Mouse (Mus musculus) kidney, embryonic 14.5 days (tissue): ENCODE results near the gene Esr1. TPM values are rescaled to one million over a fixed set of nuclear protein-coding genes. Genes with fewer than 3 reads are reported as not detected.

Experiments
- ATAC-seq: fragments of 200-750 bp; cut with Nextera tagmentation; 2 replicates; pipeline ENCODE4 v1.8.0; 2017; ENCODE audit warnings: moderate number of reproducible peaks, mild to moderate bottlenecking, moderate TSS enrichment, moderate library complexity; ENCODE audit not compliant: low FRiP score, low TSS enrichment
- H3K27ac ChIP-seq: fragments of 300-500 bp; sonication (generic); 2 replicates; pipeline ENCODE4 v1.5.1; 2014; ENCODE audit warnings: low read depth, mild to moderate bottlenecking, low read length, moderate library complexity, mixed read lengths
- H3K27me3 ChIP-seq: fragments of 300-500 bp; sonication (generic); 2 replicates; pipeline ENCODE4 v1.6.1; 2014; ENCODE audit warnings: mild to moderate bottlenecking, low read length; ENCODE audit not compliant: control insufficient read depth, insufficient read depth
- H3K36me3 ChIP-seq: fragments of 300-500 bp; sonication (generic); 2 replicates; pipeline ENCODE4 v1.6.1; 2014; ENCODE audit warnings: low read length, mixed read lengths; ENCODE audit not compliant: control insufficient read depth, insufficient read depth
- H3K4me1 ChIP-seq: fragments of 300-500 bp; sonication (generic); 2 replicates; pipeline ENCODE4 v1.6.1; 2014; ENCODE audit warnings: low read length, mixed read lengths; ENCODE audit not compliant: control insufficient read depth, insufficient read depth
- H3K4me2 ChIP-seq: fragments of 300-500 bp; sonication (generic); replicated peaks from 2 replicates; pipeline ENCODE4 v1.6.1; 2014; ENCODE audit warnings: low read depth, mild to moderate bottlenecking, low read length
- H3K4me3 ChIP-seq: fragments of 300-500 bp; sonication (generic); 2 replicates; pipeline ENCODE4 v1.5.1; 2014; ENCODE audit warnings: mild to moderate bottlenecking, low read length
- H3K9ac ChIP-seq: fragments of 300-500 bp; sonication (generic); 2 replicates; pipeline ENCODE4 v1.6.1; 2014; ENCODE audit warnings: low read depth, mild to moderate bottlenecking, low read length, moderate library complexity
- H3K9me3 ChIP-seq: fragments of 300-500 bp; sonication (generic); 2 replicates; pipeline ENCODE4 v1.6.1; 2016; ENCODE audit warnings: low read length; ENCODE audit not compliant: control insufficient read depth
- WGBS: fragments of 180-500 bp; shearing (Covaris S2); extraction: QIAGEN DNeasy Blood & Tissue Kit; methylation state at CpG from one replicate; pipeline ENCODE4 v1.1.7; 2014; 5-methylcytosine and 5-hydroxymethylcytosine counted together
- polyA plus RNA-seq: library from polyadenylated mRNA; unstranded; fragments of >200 nt; fragmentation: Nextera tagmentation; extraction: Ambion mirVana; gene quantifications from 2 replicates; pipeline ENCODE4 v1.2.1, GENCODE M21; 2014

Esr1 gene
- polyA plus RNA-seq, 1 experiment from 2014 or later: 2.1 TPM

- Histone ChIP-seq H3K4me1 (no peaks in the 10 kb centered on the region), H3K4me2 (no peak overlapping the region), H3K36me3 (no peaks in the 10 kb centered on the region), H3K9ac (no peak overlapping the region), H3K27ac (no peak overlapping the region), H3K27me3 (no peaks in the 10 kb centered on the region), H3K4me3 (no peak overlapping the region), H3K9me3 (no peaks in the 10 kb centered on the region)
- no peak for ATAC-seq
- WGBS: 84% methylated on average over 3 of the region's 3 CpGs
Observed at GRCm38 (mm10) chr10:4993802-4994201, 382.4 kb downstream of the Esr1 start.

DNA sequence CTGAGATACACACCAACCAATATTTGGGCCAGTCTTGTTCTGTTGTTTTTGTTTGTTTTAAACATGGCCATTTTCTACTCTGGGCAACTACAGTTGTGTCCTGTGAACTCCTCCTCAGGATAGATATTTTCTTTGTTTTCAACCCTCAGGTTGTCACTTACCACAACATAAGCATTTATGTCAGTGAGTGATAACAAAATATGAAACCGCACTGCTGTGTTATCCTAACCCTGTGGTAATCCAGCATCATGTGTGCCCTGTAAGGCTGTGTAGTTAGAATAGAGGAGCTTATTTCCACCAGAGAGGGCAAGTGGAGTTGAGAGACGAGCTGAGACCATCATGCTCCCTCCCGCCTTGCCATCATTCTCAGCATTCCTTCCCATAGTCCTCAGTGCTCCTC, 385.2 kb downstream of the Esr1 start:
- H3K4me1 ChIP-seq: no peaks in the 10 kb centered on the region
- WGBS: 86% methylated on average over 3 of the region's 3 CpGs
- no peak for ATAC-seq

DNA sequence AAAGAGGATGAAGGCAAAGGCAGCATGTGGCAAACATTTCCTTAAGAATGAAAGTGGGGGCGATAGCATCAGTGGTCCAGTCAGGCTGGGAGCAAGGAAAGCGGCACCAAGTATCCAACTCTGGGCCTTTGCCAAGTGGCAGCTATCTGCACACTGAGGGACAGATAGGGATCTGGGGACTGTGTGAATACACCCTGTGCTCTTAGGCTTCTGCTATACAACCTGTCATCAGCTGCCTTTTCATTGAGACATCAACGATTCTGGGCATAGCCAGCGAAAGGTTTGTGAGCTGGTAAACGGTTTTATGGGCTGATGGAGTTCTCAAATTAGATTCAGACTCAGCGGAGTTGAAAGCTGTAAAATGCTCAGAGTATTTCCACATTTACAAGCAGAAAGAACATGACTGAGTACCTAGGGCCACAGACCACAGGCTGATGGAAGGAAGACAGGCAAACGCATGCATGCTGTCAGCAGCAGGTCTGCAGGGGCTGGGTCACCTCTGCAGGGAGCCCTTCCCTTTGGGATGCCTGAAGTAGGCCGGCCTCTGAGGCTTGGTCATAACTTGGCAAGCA, 397.5 kb downstream of the Esr1 start:
- no peaks in the 10 kb centered on the region for H3K36me3 ChIP-seq
- no peaks in the 10 kb centered on the region for H3K9me3 ChIP-seq
- no peak for ATAC-seq
- no peaks in the 10 kb centered on the region for H3K4me1 ChIP-seq
- no peak overlapping the region for H3K9ac ChIP-seq
- 51% methylated on average over 8 of the region's 8 CpGs for WGBS
- H3K4me2 ChIP-seq: no peak overlapping the region
- H3K27ac ChIP-seq: no peak overlapping the region
- no peaks in the 10 kb centered on the region for H3K27me3 ChIP-seq
- no peak overlapping the region for H3K4me3 ChIP-seq

More for the DNA sequence above, 385.2 kb downstream of the Esr1 start:
- Histone ChIP-seq H3K4me2 (no peak overlapping the region), H3K9me3 (no peaks in the 10 kb centered on the region), H3K36me3 (no peaks in the 10 kb centered on the region), H3K9ac (no peak overlapping the region), H3K27me3 (no peaks in the 10 kb centered on the region), H3K4me3 (no peak overlapping the region), H3K27ac (no peak overlapping the region)

DNA sequence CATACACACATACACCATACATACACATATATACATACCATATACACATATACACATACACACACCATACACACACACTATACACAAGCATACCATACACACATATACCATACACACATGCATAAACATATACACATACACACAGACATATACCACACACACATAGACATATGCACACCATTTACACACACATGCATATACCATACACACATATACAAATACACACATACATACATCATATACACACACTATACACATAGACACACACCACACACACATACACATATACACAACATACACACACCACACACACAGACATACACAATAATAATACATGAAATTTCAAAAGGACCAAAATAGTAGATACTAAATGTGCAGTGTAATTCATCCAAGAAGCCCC, 400.6 kb downstream of the Esr1 start:
- H3K4me2 ChIP-seq: no peak overlapping the region
- no peak for ATAC-seq
- no peaks in the 10 kb centered on the region for H3K4me1 ChIP-seq
- H3K36me3 ChIP-seq: no peaks in the 10 kb centered on the region
- no peak overlapping the region for H3K9ac ChIP-seq
- H3K27me3 ChIP-seq: no peaks in the 10 kb centered on the region
- no peak overlapping the region for H3K4me3 ChIP-seq
- no peaks in the 10 kb centered on the region for H3K9me3 ChIP-seq
- H3K27ac ChIP-seq: no peak overlapping the region

DNA sequence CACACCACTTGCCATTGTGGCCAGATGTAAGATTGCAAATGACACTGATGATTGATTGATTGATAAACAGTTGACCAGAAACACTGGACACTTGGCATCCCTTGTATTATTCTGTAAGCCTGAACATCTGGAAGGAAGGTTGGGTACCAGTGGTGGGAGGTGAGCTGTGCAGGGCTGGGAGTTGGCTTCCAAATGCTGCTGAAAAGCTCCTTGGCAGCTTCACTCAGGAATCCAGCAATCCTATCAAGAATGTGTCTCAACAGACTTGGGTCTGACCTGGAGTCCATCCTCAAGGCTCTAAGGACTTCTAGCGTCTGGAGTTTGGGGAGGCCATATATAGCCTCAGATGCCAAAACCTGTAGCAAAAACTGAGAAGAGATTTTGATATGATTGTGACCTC, 403.6 kb downstream of the Esr1 start:
- Histone ChIP-seq H3K27me3 (no peaks in the 10 kb centered on the region), H3K9ac (no peak overlapping the region), H3K27ac (no peak overlapping the region), H3K4me2 (no peak overlapping the region), H3K4me3 (no peak overlapping the region), H3K36me3 (no peaks in the 10 kb centered on the region), H3K4me1 (no peaks in the 10 kb centered on the region), H3K9me3 (no peaks in the 10 kb centered on the region)
- ATAC-seq: no peak
- 89% methylated on average over 1 of the region's 1 CpGs for WGBS

- Histone ChIP-seq H3K36me3 (no peaks in the 10 kb centered on the region), H3K9me3 (no peaks in the 10 kb centered on the region), H3K9ac (no peak overlapping the region), H3K4me2 (no peak overlapping the region), H3K4me1 (no peaks in the 10 kb centered on the region), H3K27me3 (no peaks in the 10 kb centered on the region), H3K4me3 (no peak overlapping the region), H3K27ac (no peak overlapping the region)
- no peak for ATAC-seq
- WGBS: 41% methylated on average over 1 of the region's 1 CpGs
Observed at GRCm38 (mm10) chr10:5017148-5017547, 405.8 kb downstream of the Esr1 start.

- Histone ChIP-seq H3K27me3 (no peaks in the 10 kb centered on the region), H3K4me3 (no peak overlapping the region), H3K4me2 (no peak overlapping the region), H3K27ac (no peak overlapping the region), H3K4me1 (no peaks in the 10 kb centered on the region), H3K36me3 (no peaks in the 10 kb centered on the region), H3K9me3 (no peaks in the 10 kb centered on the region), H3K9ac (no peak overlapping the region)
- WGBS: 90% methylated on average over 4 of the region's 4 CpGs
- ATAC-seq: no peak
Observed at GRCm38 (mm10) chr10:5025906-5026305, 414.5 kb downstream of the Esr1 start.

DNA sequence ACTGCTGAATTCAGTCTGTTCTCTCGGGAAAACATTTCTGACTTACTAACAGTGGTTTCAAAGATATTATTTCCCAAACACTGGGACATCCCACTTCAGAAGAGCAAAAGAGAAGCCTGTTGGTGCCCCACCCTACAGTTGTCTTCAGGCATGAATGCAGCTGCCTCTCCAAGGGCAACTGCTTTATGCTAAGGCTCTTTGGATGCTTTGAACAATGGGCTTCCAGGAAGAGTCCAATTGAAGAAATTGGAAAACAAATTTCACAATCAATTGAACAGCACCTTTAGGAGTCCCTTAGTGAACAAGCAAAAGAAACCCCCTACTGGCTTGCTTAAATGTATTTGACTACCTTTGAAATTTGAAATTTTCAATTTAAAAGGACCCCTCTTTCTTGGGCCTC, 415.8 kb downstream of the Esr1 start:
- no peak overlapping the region for H3K27ac ChIP-seq
- H3K36me3 ChIP-seq: no peaks in the 10 kb centered on the region
- no peak overlapping the region for H3K9ac ChIP-seq
- H3K4me3 ChIP-seq: no peak overlapping the region
- H3K9me3 ChIP-seq: no peaks in the 10 kb centered on the region
- ATAC-seq: no peak
- no peaks in the 10 kb centered on the region for H3K4me1 ChIP-seq
- WGBS: 83% methylated on average over 1 of the region's 1 CpGs
- no peak overlapping the region for H3K4me2 ChIP-seq
- no peaks in the 10 kb centered on the region for H3K27me3 ChIP-seq

DNA sequence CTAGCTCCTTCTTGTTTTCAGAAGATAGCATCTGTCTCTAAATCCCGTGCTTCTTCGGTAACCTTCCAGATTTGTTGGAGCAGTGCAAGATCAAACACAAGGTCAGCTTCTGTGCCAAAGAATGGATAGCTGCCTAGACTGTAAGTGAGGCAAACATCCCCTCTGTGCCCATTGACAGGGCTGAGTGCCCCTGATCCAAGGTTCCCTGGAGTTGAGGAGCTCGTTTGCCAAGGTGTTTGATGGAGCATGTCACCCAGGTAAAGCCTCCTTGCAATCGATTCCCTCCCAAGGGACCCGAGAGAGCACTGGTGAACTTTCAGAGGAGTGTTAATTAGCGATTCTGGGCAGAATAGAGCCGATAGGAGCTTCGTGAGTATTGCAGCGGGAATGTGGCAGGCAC, 416.9 kb downstream of the Esr1 start:
- 76% methylated on average over 9 of the region's 9 CpGs for WGBS
- H3K9ac ChIP-seq: no peak overlapping the region
- no peak overlapping the region for H3K4me2 ChIP-seq
- H3K4me3 ChIP-seq: no peak overlapping the region
- H3K9me3 ChIP-seq: no peaks in the 10 kb centered on the region
- no peaks in the 10 kb centered on the region for H3K4me1 ChIP-seq
- ATAC-seq: no peak
- H3K36me3 ChIP-seq: no peaks in the 10 kb centered on the region
- no peak overlapping the region for H3K27ac ChIP-seq
- H3K27me3 ChIP-seq: no peaks in the 10 kb centered on the region
